In the genomic region with DNA sequence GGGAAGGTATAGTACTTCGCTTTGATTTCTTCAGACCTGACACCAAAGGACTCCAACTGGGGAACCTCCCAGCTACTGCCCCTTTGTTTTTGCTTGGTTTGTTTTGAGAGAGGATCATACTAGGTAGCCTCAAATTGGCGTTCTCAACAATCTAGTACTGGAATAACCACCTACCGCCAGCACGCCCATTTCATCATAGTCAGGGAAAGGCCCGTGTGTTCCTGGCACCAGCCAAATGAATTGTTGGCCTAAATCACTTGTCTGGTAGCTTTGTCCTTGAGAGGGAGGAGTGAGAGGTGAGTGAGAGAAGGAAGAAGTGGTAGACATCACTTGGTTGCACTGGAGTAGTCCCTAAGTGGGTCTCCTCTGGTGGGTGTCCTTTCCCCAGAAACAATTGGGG, we compare ENCODE assay signal across 8 mouse cellular contexts. TPM values are rescaled to one million over a fixed set of nuclear protein-coding genes. Genes with fewer than 3 reads are reported as not detected.
DNase-seq lines count a peak whose midpoint lies in the region; ATAC-seq and TF ChIP-seq lines count a peak whose summit lies in the region.

No protein-coding gene starts in this region.

- ATAC-seq in heart, postnatal 0 days (ENCODE audit: insufficient read depth, low read depth), result no peak

- no peaks in the 10 kb centered on the region for H3K27me3 ChIP-seq in heart, adult 2 months (ENCODE audit: control insufficient read depth, insufficient read depth, low read length)
- H3K27me3 ChIP-seq in heart, postnatal 0 days (ENCODE audit: control insufficient read depth, insufficient read depth, low read length), result no peaks in the 10 kb centered on the region

- H3K36me3 ChIP-seq in heart, adult 2 months (ENCODE audit: control insufficient read depth, insufficient read depth, low read length), result peaks cover 1% of the 10 kb centered on the region; the same call in 1 of the 2 replicates
- no peaks in the 10 kb centered on the region for H3K36me3 ChIP-seq in heart, postnatal 0 days (replicated peaks; ENCODE audit: control insufficient read depth, insufficient read depth, low read length)

- no peak for TF ChIP-seq CTCF in heart, adult 2 months (IDR thresholded peaks at IDR 0.05)
- TF ChIP-seq CTCF in bone marrow macrophage, adult 2 months (IDR thresholded peaks at IDR 0.05; ENCODE audit: low read depth, low read length), result no peak
- no peak for TF ChIP-seq CTCF in heart, postnatal 0 days (IDR thresholded peaks at IDR 0.05; ENCODE audit: low read depth)

- intact Hi-C loops in heart, adult 2 months (cut with DNase I), result loop anchor here (2.0 to 10.0 kb wide), 5 partner anchors 61 to 327 kb away; no protein-coding TSS in a partner anchor
- intact Hi-C loops in heart, postnatal 25 days (cut with DNase I), result loop anchor here (5.0 to 10.0 kb wide), 3 partner anchors 63 to 327 kb away; no protein-coding TSS in a partner anchor

- peak overlapping the region; percentile 31 for H3K27ac ChIP-seq in heart, adult 2 months
- no peak overlapping the region for H3K27ac ChIP-seq in bone marrow macrophage, adult 2 months (ENCODE audit: insufficient read depth, low read depth, low read length)
- no peak overlapping the region for H3K27ac ChIP-seq in heart, postnatal 0 days (ENCODE audit: low read depth)

- WGBS in heart, adult 2 months, result 24% methylated on average over 5 of the region's 5 CpGs
- 24% methylated on average over 5 of the region's 5 CpGs for WGBS in heart, postnatal 0 days

- no peaks in the 10 kb centered on the region for H3K9me3 ChIP-seq in heart, postnatal 0 days (replicated peaks; ENCODE audit: control insufficient read depth, low read length)

- peak in 1 of 2 experiments; percentile 4 for DNase-seq in heart, adult 2 months
- no peak for DNase-seq in heart, postnatal 25 days (ENCODE audit: low spot score)
- no peak for DNase-seq in heart, postnatal 0 days (ENCODE audit: low spot score)
- DNase-seq in lung, postnatal 36 days, result peak; percentile 9
- DNase-seq in B cell, adult 2 months, result no peak
- DNase-seq in spleen, adult 12 weeks (ENCODE audit: low spot score), result no peak
- no peak for DNase-seq in layer of hippocampus, adult 11-12 months (ENCODE audit: low spot score)

- no peaks in the 10 kb centered on the region; the same call in 1 of the 2 replicates for H3K4me1 ChIP-seq in heart, adult 2 months (ENCODE audit: control insufficient read depth, insufficient read depth, low read length)
- peaks cover 9% of the 10 kb centered on the region for H3K4me1 ChIP-seq in bone marrow macrophage, adult 2 months (ENCODE audit: control insufficient read depth, insufficient read depth, low read length)
- H3K4me1 ChIP-seq in heart, postnatal 0 days (ENCODE audit: control insufficient read depth, insufficient read depth), result no peaks in the 10 kb centered on the region

- no peak overlapping the region; the same call in 1 of the 2 replicates for H3K9ac ChIP-seq in heart, adult 2 months (ENCODE audit: low read depth, low read length)
- H3K9ac ChIP-seq in heart, postnatal 0 days (replicated peaks; ENCODE audit: low read depth, low read length), result no peak overlapping the region

- no peak for TF ChIP-seq POLR2A in heart, adult 2 months (IDR thresholded peaks at IDR 0.05; ENCODE audit: insufficient read depth, low read depth, low read length)
- TF ChIP-seq POLR2A in bone marrow macrophage, adult 2 months (IDR thresholded peaks at IDR 0.05; ENCODE audit: borderline replicate concordance, low read depth, low read length), result no peak

- peak overlapping the region; percentile 63 for H3K4me2 ChIP-seq in heart, postnatal 0 days (ENCODE audit: low read depth, low read length)

- no peaks in the 10 kb centered on the region for H3K79me2 ChIP-seq in heart, adult 2 months (replicated peaks; ENCODE audit: control insufficient read depth, insufficient read depth, low read length)

- H3K4me3 ChIP-seq in heart, adult 2 months, result peak overlapping the region; percentile 67
- peak overlapping the region; percentile 83 for H3K4me3 ChIP-seq in bone marrow macrophage, adult 2 months (ENCODE audit: insufficient read depth, low read length)
- peak overlapping the region; percentile 60 for H3K4me3 ChIP-seq in heart, postnatal 0 days (ENCODE audit: low read depth, low read length)

- no peak for TF ChIP-seq EP300 in heart, adult 2 months (IDR thresholded peaks at IDR 0.05; ENCODE audit: insufficient read depth, low read depth, low read length)
- no peak for TF ChIP-seq EP300 in heart, postnatal 0 days (IDR thresholded peaks at IDR 0.05; ENCODE audit: low read depth)

RNA-seq across cellular contexts. Expression of gene Pls3, which starts 0.6 kb away (rescaled TPM):
- total RNA-seq in heart, adult 2 months (2021), result 10 to 100 TPM; 39.9 to 44.7 TPM
- 13.5 and 34.5 TPM in 2 replicates for polyA plus RNA-seq in heart, adult 2 months (2012; rRNA removed)
- total RNA-seq in heart, postnatal 25 days (2021), result 10 to 100 TPM; 42.2 to 51.2 TPM
- polyA plus RNA-seq in bone marrow macrophage, adult 2 months (2012; ENCODE audit: insufficient read depth, insufficient read length, missing spikeins), result 16.2 TPM in 2 replicates
- total RNA-seq in heart, postnatal 0 days (2014; rRNA removed; ENCODE audit: low replicate concordance), result 21.9 and 22.7 TPM in 2 replicates
- 45.5 and 48.2 TPM in 2 replicates for polyA plus RNA-seq in heart, postnatal 0 days (2015; fragmentation: Nextera tagmentation; extraction: Ambion mirVana)
